Comparison of ENCODE assay signal across 13 mouse cellular contexts in genomic region chr14:78157660-78158059, GRCm38 (mm10).
DNase-seq lines count a peak whose midpoint lies in the region.
"Had no signal": no experiment of that assay in that cellular context is flagged by ENCODE, and none has a peak within 500 bp of the region (broad histone marks: within the 10 kb centered on the region; RNA-seq: fewer than 3 reads in every experiment).

No protein-coding gene starts in this region.

- DNase-seq in left cerebral cortex, adult 18-20 months (ENCODE audit: low spot score in 2 of 2): peak; percentile 6 to 34
- DNase-seq in left cerebral cortex, postnatal 10 days (ENCODE audit: extremely low spot score in 1 of 2, low spot score in 2 of 2): no peak
- peak; percentile 50 for DNase-seq in brain, adult 2 months (ENCODE audit: low read depth, low spot score)
- DNase-seq in telencephalon, adult 2 months (ENCODE audit: low read depth, low spot score): peak; percentile 16
- no peak for DNase-seq in spleen, adult 12 weeks (ENCODE audit: low spot score)
- DNase-seq: adrenal gland, adult 2 months; adrenal gland, postnatal 10 days; adrenal gland, postnatal 25 days; cerebellum, adult 11-12 months; cerebellum, adult 2 months; cerebellum, adult 9-10 months; cerebellum, postnatal 10 days; cerebellum, postnatal 25 days had no signal

- intact Hi-C loops in left cerebral cortex, postnatal 10 days (cut with DNase I): no loop called here

Comparison
In these comparisons a context has a peak if more than half of its experiments do, and no peak if none do; other contexts are left out.
1. DNase-seq: peak in left cerebral cortex, adult 18-20 months (2 of 2), brain, adult 2 months (single experiment) and telencephalon, adult 2 months (single experiment); none in left cerebral cortex, postnatal 10 days (0 of 2) and spleen, adult 12 weeks (single experiment).